Mouse (Mus musculus): ENCODE data around the gene Hint1.
"Not testable (repeated sequence)": the region's sequence is repeated elsewhere in the genome, so short reads cannot be mapped to it uniquely, and the experiment has no call there.

The Hint1 gene

GRCm38 (mm10) chr11:54866119-54867048 lies at the start of gene Hint1:
Hint1 (plus strand) TSS chr11:54866383.
- DNase-seq = peak; percentile 92

GRCm38 (mm10) chr11:54817449-54817848 lies 48.7 kb upstream of the Hint1 start:
- no peak for DNase-seq

- no peak for DNase-seq
These were observed 46.7 kb upstream of the Hint1 start for GRCm38 (mm10) chr11:54819489-54819888.

DNA sequence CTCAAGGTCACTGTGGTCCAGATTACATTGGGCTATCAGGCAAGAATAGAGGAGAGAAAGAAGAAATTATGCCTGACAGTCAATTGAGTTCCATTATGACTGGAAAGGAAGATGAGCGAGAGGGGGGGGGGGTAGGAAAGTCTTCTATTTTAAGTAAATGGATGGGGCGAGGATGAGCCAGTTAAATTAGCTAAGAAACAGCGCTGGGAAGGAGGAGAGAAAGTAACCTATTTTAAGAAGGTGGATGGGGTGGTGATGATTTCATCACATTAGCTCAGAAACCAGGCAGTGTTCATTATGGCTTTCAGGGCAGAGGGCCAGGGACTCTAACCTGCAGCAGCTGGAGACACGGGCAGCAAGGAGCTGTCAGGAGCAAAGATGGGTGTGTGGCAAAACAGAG lies 42.7 kb upstream of the Hint1 start:
- DNase-seq = no peak

GRCm38 (mm10) chr11:54825774-54826173 lies 40.4 kb upstream of the Hint1 start:
- no peak for DNase-seq

DNA sequence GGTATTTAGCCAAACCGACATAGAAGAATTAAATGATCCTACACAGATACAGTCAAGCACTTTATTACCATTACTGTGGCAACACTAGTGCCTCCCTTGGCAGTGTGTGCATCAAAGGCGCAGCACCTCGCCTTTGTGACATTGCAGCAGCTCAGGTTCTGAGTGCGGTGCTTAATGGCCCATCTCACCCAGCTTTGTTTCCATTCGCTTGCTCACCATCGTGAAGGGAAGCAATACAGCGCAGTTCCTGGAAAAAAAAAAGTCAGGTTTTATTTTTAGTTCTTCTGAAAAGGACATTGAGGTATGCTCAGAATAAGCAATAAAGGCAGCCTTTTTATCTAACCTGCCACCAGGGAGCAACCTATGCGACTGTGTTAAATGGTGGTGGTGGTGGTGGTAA lies 39.4 kb upstream of the Hint1 start:
- DNase-seq = no peak

DNA sequence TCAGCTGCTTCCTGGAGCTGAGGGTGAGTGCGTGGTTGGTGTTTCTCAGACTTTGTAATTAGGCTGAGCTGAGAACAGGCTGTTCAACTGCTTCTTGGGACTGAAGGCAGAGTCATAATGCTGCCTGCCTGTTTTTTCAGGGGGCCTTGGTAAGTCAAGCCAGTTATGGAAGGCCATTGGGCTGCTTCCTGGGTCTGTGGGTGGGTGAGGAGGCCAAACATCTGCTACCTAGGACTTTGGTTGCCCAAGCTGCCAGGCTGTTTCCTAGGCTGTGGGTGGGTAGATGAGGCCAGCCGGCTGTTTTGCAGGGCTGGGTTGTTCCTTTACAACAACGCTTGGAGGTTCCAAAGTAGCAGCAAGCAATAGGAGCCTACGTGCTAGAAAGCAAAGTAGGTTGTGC lies 32.4 kb upstream of the Hint1 start:
- DNase-seq = no peak

DNA sequence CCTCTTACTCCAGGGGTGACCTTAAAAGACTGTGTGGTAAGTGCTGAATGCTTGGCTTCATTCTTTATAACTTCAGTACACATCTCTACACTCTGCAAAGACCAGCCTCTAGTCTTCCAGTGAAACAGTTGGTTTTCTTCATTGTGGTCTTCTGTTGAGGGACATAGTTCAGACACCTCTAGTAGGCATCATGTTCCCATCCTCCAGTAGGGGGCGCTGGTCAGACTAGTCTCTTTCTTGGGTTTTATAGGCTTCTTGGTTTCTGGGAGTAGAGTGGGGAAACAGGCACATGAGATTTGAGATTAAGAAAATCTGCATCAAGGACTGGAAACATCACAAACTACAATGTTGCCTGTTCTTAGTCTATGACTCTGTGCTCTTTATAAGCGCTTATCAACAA lies 31.6 kb upstream of the Hint1 start:
- no peak for DNase-seq

DNA sequence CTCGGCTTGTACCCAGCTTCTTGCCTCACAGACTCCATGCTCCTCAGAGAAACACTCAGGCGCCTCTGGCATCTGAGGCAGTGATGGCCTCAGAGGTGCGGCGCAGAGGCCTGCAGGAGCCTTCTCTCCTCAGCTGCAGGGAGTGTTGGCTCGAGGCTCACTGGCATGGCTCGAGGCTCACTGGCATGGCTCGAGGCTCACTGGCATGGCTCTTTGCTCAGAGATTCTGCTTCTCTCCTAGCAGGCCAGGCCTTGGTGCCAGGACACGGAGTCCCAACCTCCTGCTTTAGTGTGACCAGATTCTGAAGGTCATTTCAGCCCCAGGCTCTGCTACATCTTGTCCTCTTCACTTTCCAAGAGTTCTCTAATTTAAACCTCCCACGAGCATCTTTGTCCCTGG lies 30.1 kb upstream of the Hint1 start:
- no peak for DNase-seq

- no peak for DNase-seq
These were observed 26.5 kb upstream of the Hint1 start for GRCm38 (mm10) chr11:54839696-54840095.

DNA sequence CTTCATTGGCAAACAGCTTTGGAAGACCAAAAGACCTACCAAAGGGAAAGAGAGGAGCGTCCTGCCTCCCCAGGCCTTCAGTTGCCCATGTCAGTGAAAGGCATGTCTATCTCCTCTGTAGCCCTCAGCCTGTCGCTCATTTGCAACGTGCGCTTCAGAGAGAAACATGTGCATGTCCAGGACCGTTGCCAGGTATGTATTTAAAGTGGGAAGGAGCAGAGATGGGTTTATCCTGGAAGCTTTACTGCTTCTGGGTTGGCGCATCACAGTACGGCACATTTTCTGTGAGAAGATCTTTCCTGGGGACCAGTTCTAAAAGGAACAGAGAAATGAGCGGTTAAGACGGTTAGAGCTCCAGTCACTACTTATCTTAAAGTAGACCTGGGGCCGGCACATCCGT lies 25.3 kb upstream of the Hint1 start:
- DNase-seq = no peak

DNA sequence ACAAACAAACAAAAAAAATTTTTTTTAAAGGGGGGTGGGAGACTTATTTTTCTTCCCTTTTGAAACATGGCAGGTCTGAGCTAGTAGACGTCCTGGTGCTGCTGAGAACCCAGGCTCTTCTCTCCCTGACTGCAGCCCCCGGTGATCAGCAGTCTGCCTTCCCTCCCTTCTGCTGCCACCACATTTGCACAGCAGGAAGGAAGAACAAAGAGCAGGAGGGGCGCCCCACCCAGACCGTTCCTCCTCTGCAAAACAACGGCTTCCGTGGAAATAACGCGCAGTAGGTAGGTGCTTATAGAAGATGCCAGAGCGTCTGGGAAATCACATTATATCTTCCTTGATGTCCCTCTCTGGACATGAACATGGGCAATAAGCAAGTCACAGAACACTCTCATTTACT lies 21.8 kb upstream of the Hint1 start:
- DNase-seq = no peak

- no peak for DNase-seq
These were observed 21.2 kb upstream of the Hint1 start for GRCm38 (mm10) chr11:54844959-54845358.

DNA sequence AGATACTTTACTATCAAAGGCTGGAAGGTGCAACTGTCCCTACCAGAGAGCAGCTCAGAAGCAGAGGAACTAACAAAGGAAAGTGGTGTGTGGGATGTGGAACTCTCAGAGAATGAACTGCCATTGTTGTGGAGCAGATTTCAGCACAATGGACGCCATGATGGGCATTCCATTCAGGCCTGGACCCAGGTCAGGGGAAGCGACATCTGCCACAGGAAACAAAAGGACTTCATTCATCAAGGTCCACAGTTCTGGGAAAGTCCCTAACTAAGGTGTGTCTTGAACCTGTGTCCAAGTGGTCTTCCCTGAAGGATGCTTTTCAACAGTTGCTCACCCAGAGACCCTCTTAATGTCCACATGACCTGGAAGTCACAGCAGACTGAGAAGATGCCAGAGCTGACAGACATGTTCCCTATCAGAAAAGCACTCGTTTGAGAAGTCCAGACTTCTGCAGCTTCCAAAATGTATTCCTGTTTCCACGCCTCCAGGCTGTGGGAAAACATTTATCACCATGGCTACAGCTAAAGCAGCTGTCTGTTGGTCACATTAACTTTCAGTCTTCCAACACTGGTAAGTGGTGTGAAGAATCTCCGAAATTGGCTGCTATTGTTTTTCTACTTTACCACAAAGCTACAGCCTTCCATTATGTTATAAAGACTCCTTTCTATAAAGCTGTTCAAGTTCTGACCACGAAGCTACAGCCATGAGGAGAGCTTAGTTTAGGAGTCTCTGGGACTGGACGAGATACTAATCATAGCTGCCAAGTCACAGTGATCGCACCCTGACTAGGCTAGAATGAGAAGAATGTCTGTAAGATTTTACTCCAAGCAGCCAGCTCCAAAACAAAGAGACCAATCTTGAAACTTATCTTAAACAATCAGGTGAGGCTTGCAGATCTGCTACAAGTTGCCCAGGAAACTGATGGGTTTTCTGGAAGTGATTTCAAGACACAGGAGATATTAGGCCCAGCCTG lies 20.4 kb upstream of the Hint1 start:
- DNase-seq = no peak

- no peak for DNase-seq
These were observed 16.0 kb upstream of the Hint1 start for GRCm38 (mm10) chr11:54849961-54850758.

DNA sequence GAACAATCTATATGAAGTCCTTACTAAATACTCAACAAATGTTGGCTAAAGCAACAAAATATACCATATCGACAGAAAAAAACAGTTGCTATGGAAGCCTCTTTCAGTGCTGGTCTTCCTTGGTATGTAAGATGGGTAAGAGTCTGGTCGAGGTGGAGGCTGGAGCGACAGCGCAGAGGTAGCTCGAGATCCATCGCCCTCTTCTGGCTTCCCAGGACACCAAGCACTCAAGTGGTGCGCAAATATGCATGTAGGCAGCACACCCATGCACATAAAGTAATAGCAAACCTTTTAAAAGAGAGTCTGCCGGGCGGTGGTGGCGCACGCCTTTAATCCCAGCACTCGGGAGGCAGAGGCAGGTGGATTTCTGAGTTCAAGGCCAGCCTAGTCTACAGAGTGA lies 14.5 kb upstream of the Hint1 start:
- DNase-seq = no peak

DNA sequence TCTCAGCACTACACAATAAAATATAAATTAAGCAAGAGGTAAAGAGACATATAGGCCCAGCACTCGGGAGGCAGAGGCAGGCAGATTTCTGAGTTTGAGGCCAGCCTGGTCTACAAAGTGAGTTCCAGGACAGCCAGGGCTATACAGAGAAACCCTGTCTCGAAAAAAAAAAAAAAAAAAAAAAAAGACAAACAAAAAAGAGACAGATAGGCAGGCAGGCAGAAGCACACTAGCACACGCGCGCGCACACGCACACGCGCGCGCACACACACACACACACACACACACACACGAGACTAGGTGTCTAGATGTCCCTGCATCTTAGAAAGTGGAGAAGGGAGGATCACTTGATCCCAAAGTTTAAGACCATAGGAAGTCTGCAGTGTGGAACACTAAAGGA lies 7.3 kb upstream of the Hint1 start:
- DNase-seq = not testable (repeated sequence)

- DNase-seq = no peak
These were observed 6.6 kb upstream of the Hint1 start for GRCm38 (mm10) chr11:54859322-54860165.

GRCm38 (mm10) chr11:54860256-54861038 lies 5.7 kb upstream of the Hint1 start, which contains the start of gene Lyrm7:
Lyrm7 (minus strand) TSS chr11:54860916.
- peak; percentile 98 for DNase-seq

DNA sequence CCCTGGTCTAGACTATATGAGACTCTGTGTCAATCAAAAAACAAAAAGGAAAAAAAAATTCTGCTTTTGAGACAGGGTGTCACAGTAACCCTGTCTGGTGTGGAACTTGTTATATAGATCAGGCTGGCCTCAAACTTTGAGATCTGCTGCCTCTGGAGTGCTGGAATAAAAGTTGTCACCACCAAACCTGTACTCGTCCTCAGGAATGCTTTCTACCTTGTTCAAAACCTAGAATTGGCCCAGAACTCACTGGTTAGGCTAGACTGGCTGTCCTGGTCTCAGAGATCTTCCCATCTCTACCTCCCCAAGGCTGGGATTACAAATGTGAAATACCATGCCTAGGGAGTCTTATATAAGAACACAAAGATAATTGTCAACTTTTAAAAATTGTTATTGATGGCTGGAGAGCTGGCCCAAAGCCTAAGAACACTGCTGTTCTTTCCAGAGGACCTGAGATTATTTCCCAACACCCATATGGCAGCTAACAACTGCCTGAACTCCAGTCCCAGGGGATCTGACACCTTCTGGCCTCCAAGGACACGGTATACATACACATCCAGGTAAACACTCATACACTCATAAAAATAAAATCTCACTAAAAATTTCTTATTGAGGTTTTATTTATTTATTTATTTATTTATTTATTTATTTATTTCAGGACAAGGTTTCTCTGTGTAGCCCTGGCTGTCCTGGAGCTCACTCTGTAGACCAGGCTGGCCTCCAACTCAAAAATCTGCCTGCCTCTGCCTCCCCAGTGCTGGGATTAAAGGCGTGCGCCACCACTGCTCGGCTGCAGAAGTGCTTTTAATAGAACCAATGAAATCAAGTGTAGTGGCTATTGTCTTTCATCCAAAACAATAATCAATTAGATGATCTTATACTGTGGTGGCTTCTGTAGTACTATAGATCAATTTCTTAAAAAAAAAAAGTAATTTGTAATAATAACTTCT lies 4.4 kb upstream of the Hint1 start:
- DNase-seq = no peak

Measured in kidney, adult 11 months (tissue).